8 mouse cellular contexts compared by ENCODE assay signal in genomic region chr2:120539333-120539732, GRCm38 (mm10). TPM values are rescaled to one million over a fixed set of nuclear protein-coding genes. Genes with fewer than 3 reads are reported as not detected.
DNase-seq lines count a peak whose midpoint lies in the region; ATAC-seq lines count a peak whose summit lies in the region.

No protein-coding gene starts in this region.

- H3K9me3 ChIP-seq in hindbrain, embryonic 11.5 days (ENCODE audit: control insufficient read depth, low read length): no peaks in the 10 kb centered on the region
- H3K9me3 ChIP-seq in hindbrain, embryonic 10.5 days: no peaks in the 10 kb centered on the region
- no peaks in the 10 kb centered on the region for H3K9me3 ChIP-seq in hindbrain, embryonic 13.5 days

- H3K4me3 ChIP-seq in hindbrain, embryonic 11.5 days (ENCODE audit: low read depth, low read length): no peak overlapping the region
- H3K4me3 ChIP-seq in hindbrain, embryonic 10.5 days: no peak overlapping the region
- H3K4me3 ChIP-seq in hindbrain, embryonic 13.5 days: peak overlapping the region; percentile 5; the same call in 1 of the 2 replicates

- ATAC-seq in hindbrain, embryonic 11.5 days (ENCODE audit: low FRiP score): peak; percentile 67; the same call in 1 of the 2 replicates
- ATAC-seq in hindbrain, embryonic 13.5 days (ENCODE audit: low FRiP score): peak; percentile 73; the same call in 1 of the 2 replicates
- ATAC-seq in frontal cortex, adult (ENCODE audit: low TSS enrichment): no peak

- H3K27ac ChIP-seq in hindbrain, embryonic 11.5 days (ENCODE audit: low read depth, low read length): 0 out of 2 replicates have a peak overlapping the region, but pooled peaks have one; percentile 1
- H3K27ac ChIP-seq in hindbrain, embryonic 10.5 days: no peak overlapping the region
- H3K27ac ChIP-seq in hindbrain, embryonic 13.5 days: peak overlapping the region; percentile 79

- no peaks in the 10 kb centered on the region for H3K27me3 ChIP-seq in hindbrain, embryonic 11.5 days (ENCODE audit: control insufficient read depth, insufficient read depth, low read length)
- no peaks in the 10 kb centered on the region for H3K27me3 ChIP-seq in hindbrain, embryonic 10.5 days (ENCODE audit: insufficient read depth, poor library complexity, severe bottlenecking)
- no peaks in the 10 kb centered on the region for H3K27me3 ChIP-seq in hindbrain, embryonic 13.5 days

- WGBS in hindbrain, embryonic 11.5 days: 68% methylated on average over 3 of the region's 3 CpGs
- 74% methylated on average over 3 of the region's 3 CpGs for WGBS in hindbrain, embryonic 10.5 days
- 38% methylated on average over 3 of the region's 3 CpGs for WGBS in hindbrain, embryonic 13.5 days

- no peak overlapping the region for H3K9ac ChIP-seq in hindbrain, embryonic 11.5 days (ENCODE audit: low read depth, low read length)
- no peak overlapping the region for H3K9ac ChIP-seq in hindbrain, embryonic 13.5 days

- DNase-seq in hindbrain, embryonic 11.5 days (ENCODE audit: low spot score): no peak
- no peak for DNase-seq in hindbrain, embryonic 10.5 days (ENCODE audit: low spot score)
- peak; percentile 4 to 6 for DNase-seq in spleen, postnatal 36 days (ENCODE audit: low spot score in 2 of 2)
- no peak for DNase-seq in spleen, adult 12 weeks (ENCODE audit: low spot score)
- DNase-seq in frontal cortex, postnatal 25 days (ENCODE audit: low spot score in 2 of 2): no peak
- DNase-seq in cerebellum, adult 11 months: no peak

- H3K36me3 ChIP-seq in hindbrain, embryonic 11.5 days (ENCODE audit: control insufficient read depth, insufficient read depth, low read length): peaks cover 3% of the 10 kb centered on the region
- H3K36me3 ChIP-seq in hindbrain, embryonic 10.5 days: peaks cover 51% of the 10 kb centered on the region
- H3K36me3 ChIP-seq in hindbrain, embryonic 13.5 days: peaks cover 23% of the 10 kb centered on the region

- H3K4me1 ChIP-seq in hindbrain, embryonic 11.5 days (replicated peaks; ENCODE audit: control insufficient read depth, insufficient read depth, low read length): no peaks in the 10 kb centered on the region
- H3K4me1 ChIP-seq in hindbrain, embryonic 10.5 days (replicated peaks): no peaks in the 10 kb centered on the region
- H3K4me1 ChIP-seq in hindbrain, embryonic 13.5 days (replicated peaks): peaks cover 13% of the 10 kb centered on the region

- H3K4me2 ChIP-seq in hindbrain, embryonic 11.5 days (replicated peaks; ENCODE audit: low read depth, low read length): no peak overlapping the region
- peak overlapping the region; percentile 26; the same call in 1 of the 2 replicates for H3K4me2 ChIP-seq in hindbrain, embryonic 13.5 days

RNA-seq across cellular contexts. Expression of gene Zfp106, which starts 24.3 kb away (rescaled TPM):
- polyA plus RNA-seq in hindbrain, embryonic 11.5 days (2014; fragmentation: Nextera tagmentation; extraction: Ambion mirVana): 59.8 and 72.6 TPM in 2 replicates
- 54.8 and 75.2 TPM in 2 replicates for polyA plus RNA-seq in hindbrain, embryonic 10.5 days (2016; fragmentation: Nextera tagmentation; extraction: Ambion mirVana)
- polyA plus RNA-seq in hindbrain, embryonic 13.5 days (2015; fragmentation: Nextera tagmentation; extraction: Ambion mirVana): 43.6 and 44.2 TPM in 2 replicates

RNA-seq across cellular contexts. Expression of gene Snap23, which starts 28.1 kb away (rescaled TPM):
- polyA plus RNA-seq in hindbrain, embryonic 11.5 days (2014; fragmentation: Nextera tagmentation; extraction: Ambion mirVana): 47.3 and 55.3 TPM in 2 replicates
- 42.0 and 53.4 TPM in 2 replicates for polyA plus RNA-seq in hindbrain, embryonic 10.5 days (2016; fragmentation: Nextera tagmentation; extraction: Ambion mirVana)
- polyA plus RNA-seq in hindbrain, embryonic 13.5 days (2015; fragmentation: Nextera tagmentation; extraction: Ambion mirVana): 22.1 and 23.7 TPM in 2 replicates

Comparison
In these comparisons a context has a peak if more than half of its experiments do, and no peak if none do; other contexts are left out.
1. DNase-seq: peak in spleen, postnatal 36 days (2 of 2); none in hindbrain, embryonic 11.5 days (single experiment), hindbrain, embryonic 10.5 days (single experiment), spleen, adult 12 weeks (single experiment), frontal cortex, postnatal 25 days (0 of 2) and cerebellum, adult 11 months (single experiment).